Mouse (Mus musculus) heart, embryonic 10.5 days (tissue): ENCODE data around the gene Mblac2. TPM values are rescaled to one million over a fixed set of nuclear protein-coding genes. Genes with fewer than 3 reads are reported as not detected.
"Not testable (repeated sequence)": the region's sequence is repeated elsewhere in the genome, so short reads cannot be mapped to it uniquely, and the experiment has no call there.

Experiments
- DNase-seq: peaks from one replicate; pipeline ENCODE4 v3.0.0-alpha.2; 2017; ENCODE audit warnings: low spot score
- H3K27ac ChIP-seq: fragments of 300-500 bp; sonication (generic); 2 replicates; pipeline ENCODE4 v1.5.1; 2016; ENCODE audit warnings: mild to moderate bottlenecking
- H3K27me3 ChIP-seq: fragments of 300-500 bp; sonication (generic); 2 replicates; pipeline ENCODE4 v1.6.1; 2016; ENCODE audit warnings: mild to moderate bottlenecking; ENCODE audit not compliant: poor library complexity, insufficient read depth, severe bottlenecking
- H3K36me3 ChIP-seq: fragments of 300-500 bp; sonication (generic); 2 replicates; pipeline ENCODE4 v1.6.1; 2016; ENCODE audit warnings: mild to moderate bottlenecking, moderate library complexity
- H3K4me1 ChIP-seq: fragments of 300-500 bp; sonication (generic); 2 replicates; pipeline ENCODE4 v1.6.1; 2016; ENCODE audit warnings: mild to moderate bottlenecking
- H3K4me3 ChIP-seq: fragments of 300-500 bp; sonication (generic); 2 replicates; pipeline ENCODE4 v1.5.1; 2016; ENCODE audit warnings: mild to moderate bottlenecking, moderate library complexity
- H3K9me3 ChIP-seq: fragments of 300-500 bp; sonication (generic); 2 replicates; pipeline ENCODE4 v1.6.1; 2016; ENCODE audit warnings: mild to moderate bottlenecking, moderate library complexity
- WGBS: fragments of 180-500 bp; shearing (Covaris S2); methylation state at CpG from one replicate; pipeline ENCODE4 v1.1.7; 2016; 5-methylcytosine and 5-hydroxymethylcytosine counted together
- polyA plus RNA-seq: library from polyadenylated mRNA; unstranded; fragments of >200 nt; fragmentation: Nextera tagmentation; extraction: Ambion mirVana; gene quantifications from 2 replicates; pipeline ENCODE4 v1.2.1, GENCODE M21; 2016

The Mblac2 gene
- polyA plus RNA-seq, 1 experiment from 2014 or later, result 6.2 TPM

GRCm38 (mm10) chr13:81703621-81704020 is 7.5 kb upstream of the Mblac2 start:
- 88% methylated on average over 9 of the region's 9 CpGs for WGBS
- H3K4me3 ChIP-seq, result no peak overlapping the region

GRCm38 (mm10) chr13:81706311-81706710 is 4.8 kb upstream of the Mblac2 start:
- Histone ChIP-seq H3K36me3 (0 out of 2 replicates have a peak, but pooled peaks cover 6% of the 10 kb centered on the region), H3K27ac (no peak overlapping the region), H3K4me1 (peaks cover 17% of the 10 kb centered on the region; the same call in 1 of the 2 replicates), H3K9me3 (no peaks in the 10 kb centered on the region), H3K4me3 (no peak overlapping the region), H3K27me3 (no peaks in the 10 kb centered on the region)
- DNase-seq, result no peak
- 90% methylated on average over 5 of the region's 5 CpGs for whole genome bisulfite sequencing

More at GRCm38 (mm10) chr13:81703621-81704020, 7.5 kb upstream of the Mblac2 start:
- Histone ChIP-seq H3K4me1 (peaks cover 7% of the 10 kb centered on the region), H3K36me3 (0 out of 2 replicates have a peak, but pooled peaks cover 10% of the 10 kb centered on the region), H3K27me3 (no peaks in the 10 kb centered on the region), H3K9me3 (no peaks in the 10 kb centered on the region), H3K27ac (no peak overlapping the region)
- DNase-seq, result no peak

GRCm38 (mm10) chr13:81709805-81710204 is 1.3 kb upstream of the Mblac2 start:
- no peak for DNase-seq
- no peaks in the 10 kb centered on the region for H3K36me3 ChIP-seq
- WGBS, result 30% methylated on average over 4 of the region's 4 CpGs
- H3K27ac ChIP-seq, result peak overlapping the region; percentile 90
- H3K4me3 ChIP-seq, result peak overlapping the region; percentile 84
- peaks cover 30% of the 10 kb centered on the region; the same call in 1 of the 2 replicates for H3K4me1 ChIP-seq
- H3K9me3 ChIP-seq, result no peaks in the 10 kb centered on the region
- no peaks in the 10 kb centered on the region for H3K27me3 ChIP-seq

- under 1% methylated on average over 7 of the region's 7 CpGs for WGBS
- no peak for DNase-seq
- no peaks in the 10 kb centered on the region for H3K27me3 ChIP-seq
- H3K4me3 ChIP-seq, result peak overlapping the region; percentile 84
- H3K27ac ChIP-seq, result peak overlapping the region; percentile 90
- H3K4me1 ChIP-seq, result peaks cover 30% of the 10 kb centered on the region; the same call in 1 of the 2 replicates
- H3K36me3 ChIP-seq, result no peaks in the 10 kb centered on the region
- no peaks in the 10 kb centered on the region for H3K9me3 ChIP-seq
These were observed 875 bp upstream of the Mblac2 start for GRCm38 (mm10) chr13:81710266-81710665.

GRCm38 (mm10) chr13:81711546-81712371 is 618 bp downstream of the Mblac2 start:
- Histone ChIP-seq H3K4me3 (peak overlapping the region; percentile 84), H3K36me3 (no peaks in the 10 kb centered on the region), H3K27ac (peak overlapping the region; percentile 90), H3K9me3 (no peaks in the 10 kb centered on the region), H3K27me3 (no peaks in the 10 kb centered on the region), H3K4me1 (peaks cover 30% of the 10 kb centered on the region; the same call in 1 of the 2 replicates)
- under 1% methylated on average over 42 of the region's 42 CpGs for WGBS
- DNase-seq, result no peak

- Histone ChIP-seq H3K4me1 (peaks cover 24% of the 10 kb centered on the region; the same call in 1 of the 2 replicates), H3K9me3 (no peaks in the 10 kb centered on the region), H3K4me3 (no peak overlapping the region), H3K36me3 (no peaks in the 10 kb centered on the region), H3K27ac (no peak overlapping the region), H3K27me3 (no peaks in the 10 kb centered on the region)
- WGBS, result 90% methylated on average over 1 of the region's 1 CpGs
- no peak for DNase-seq
These were observed 2.8 kb downstream of the Mblac2 start for GRCm38 (mm10) chr13:81713896-81714295.

- WGBS, result 51% methylated on average over 12 of the region's 12 CpGs
- H3K9me3 ChIP-seq, H3K4me3 ChIP-seq, H3K36me3 ChIP-seq, H3K27me3 ChIP-seq, H3K27ac ChIP-seq, H3K4me1 ChIP-seq, DNase-seq: not testable (repeated sequence)
These were observed 17.0 kb downstream of the Mblac2 start for GRCm38 (mm10) chr13:81728141-81728540.

GRCm38 (mm10) chr13:81729102-81729501 is 18.0 kb downstream of the Mblac2 start:
- DNase-seq, result no peak
- H3K9me3 ChIP-seq, result no peaks in the 10 kb centered on the region
- 0 out of 2 replicates have a peak, but pooled peaks cover 7% of the 10 kb centered on the region for H3K4me1 ChIP-seq
- no peak overlapping the region for H3K27ac ChIP-seq
- H3K4me3 ChIP-seq, result no peak overlapping the region
- WGBS, result 67% methylated on average over 4 of the region's 4 CpGs
- no peaks in the 10 kb centered on the region for H3K27me3 ChIP-seq
- no peaks in the 10 kb centered on the region for H3K36me3 ChIP-seq

- no peaks in the 10 kb centered on the region for H3K36me3 ChIP-seq
- H3K4me3 ChIP-seq, result no peak overlapping the region
- 79% methylated on average over 1 of the region's 1 CpGs for WGBS
- no peak overlapping the region for H3K27ac ChIP-seq
- H3K9me3 ChIP-seq, result no peaks in the 10 kb centered on the region
- H3K27me3 ChIP-seq, result no peaks in the 10 kb centered on the region
- DNase-seq, result no peak
- 0 out of 2 replicates have a peak, but pooled peaks cover 7% of the 10 kb centered on the region for H3K4me1 ChIP-seq
These were observed 19.2 kb downstream of the Mblac2 start for GRCm38 (mm10) chr13:81730362-81730761.

- no peak for DNase-seq
- Histone ChIP-seq H3K27me3 (no peaks in the 10 kb centered on the region), H3K9me3 (no peaks in the 10 kb centered on the region), H3K4me1 (no peaks in the 10 kb centered on the region), H3K36me3 (no peaks in the 10 kb centered on the region), H3K4me3 (no peak overlapping the region), H3K27ac (no peak overlapping the region)
- 82% methylated on average over 5 of the region's 5 CpGs for WGBS
These were observed 25.5 kb downstream of the Mblac2 start for GRCm38 (mm10) chr13:81736606-81737005.

GRCm38 (mm10) chr13:81740898-81741297 is 29.8 kb downstream of the Mblac2 start:
- H3K27ac ChIP-seq, result no peak overlapping the region
- H3K4me3 ChIP-seq, result no peak overlapping the region
- peaks cover 8% of the 10 kb centered on the region; the same call in 1 of the 2 replicates for H3K4me1 ChIP-seq
- H3K27me3 ChIP-seq, result no peaks in the 10 kb centered on the region
- no peaks in the 10 kb centered on the region for H3K9me3 ChIP-seq
- DNase-seq, result no peak
- H3K36me3 ChIP-seq, result no peaks in the 10 kb centered on the region
- WGBS, result 46% methylated on average over 3 of the region's 3 CpGs

GRCm38 (mm10) chr13:81743391-81744091 is 32.4 kb downstream of the Mblac2 start:
- no peak overlapping the region for H3K27ac ChIP-seq

GRCm38 (mm10) chr13:81744092-81744396 is 32.9 kb downstream of the Mblac2 start:
- Histone ChIP-seq H3K4me1 (peaks cover 8% of the 10 kb centered on the region; the same call in 1 of the 2 replicates), H3K27ac (no peak overlapping the region), H3K27me3 (no peaks in the 10 kb centered on the region), H3K9me3 (no peaks in the 10 kb centered on the region), H3K4me3 (no peak overlapping the region), H3K36me3 (no peaks in the 10 kb centered on the region)
- DNase-seq, result no peak
- 42% methylated on average over 2 of the region's 2 CpGs for WGBS

More at GRCm38 (mm10) chr13:81743391-81744091, 32.4 kb downstream of the Mblac2 start:
- Histone ChIP-seq H3K4me3 (no peak overlapping the region), H3K27me3 (no peaks in the 10 kb centered on the region), H3K9me3 (no peaks in the 10 kb centered on the region), H3K36me3 (no peaks in the 10 kb centered on the region), H3K4me1 (peaks cover 8% of the 10 kb centered on the region; the same call in 1 of the 2 replicates)
- no peak for DNase-seq
- WGBS, result 33% methylated on average over 10 of the region's 10 CpGs
